Mouse (Mus musculus): ENCODE data around the gene Pars2.

GRCm38 (mm10) chr4:106704416-106704815 is 53.5 kb downstream of the Pars2 start:
- TF ChIP-seq CTCF (IDR thresholded peaks at IDR 0.05; ENCODE audit: borderline replicate concordance, insufficient read depth, low read length): no peak
- TF ChIP-seq POLR2A (IDR thresholded peaks at IDR 0.05; ENCODE audit: low read depth, low read length): no peak
